Mouse (Mus musculus) urinary bladder, postnatal 25 days (tissue): ENCODE measurements at regions not wholly inside any gene's neighbourhood (a gene's known extent, or its start where the extent isn't known, plus 50 kb on each side); places are given as distances from the start of the nearest gene placed in this dataset.

Source experiments
- DNase-seq: peaks from one replicate; pipeline ENCODE4 v3.0.0; 2022; ENCODE audit warnings: low spot score

- DNase-seq, result no peak
Measured at GRCm38 (mm10) chr4:153019211-153019610, 463.4 kb downstream of the Ajap1 start.

GRCm38 (mm10) chr4:153018138-153018921 is 464.3 kb downstream of the Ajap1 start:
- DNase-seq, result no peak

- DNase-seq, result no peak
Measured at GRCm38 (mm10) chr4:153017816-153018137, 464.8 kb downstream of the Ajap1 start.

GRCm38 (mm10) chr4:153003338-153003737 is 479.3 kb downstream of the Ajap1 start:
- DNase-seq, result no peak

GRCm38 (mm10) chr4:153002516-153002915 is 480.1 kb downstream of the Ajap1 start:
- DNase-seq, result no peak

GRCm38 (mm10) chr4:153001761-153002160 is 480.9 kb downstream of the Ajap1 start:
- DNase-seq, result no peak

- no peak for DNase-seq
Measured at GRCm38 (mm10) chr4:152999526-152999925, 483.1 kb downstream of the Ajap1 start.

- no peak for DNase-seq
Measured at GRCm38 (mm10) chr4:152997251-152997650, 485.4 kb downstream of the Ajap1 start.

GRCm38 (mm10) chr4:152996641-152997040 is 486.0 kb downstream of the Ajap1 start:
- DNase-seq, result no peak

- DNase-seq, result no peak
Measured at GRCm38 (mm10) chr4:152995052-152995595, 487.5 kb downstream of the Ajap1 start.

GRCm38 (mm10) chr4:152994206-152994605 is 488.4 kb downstream of the Ajap1 start:
- DNase-seq, result no peak

- no peak for DNase-seq
Measured at GRCm38 (mm10) chr4:152990266-152990665, 492.3 kb downstream of the Ajap1 start.

GRCm38 (mm10) chr4:152987726-152988125 is 494.9 kb downstream of the Ajap1 start:
- DNase-seq, result no peak

GRCm38 (mm10) chr4:152975012-152975675 is 497.5 kb upstream of the Kcnab2 start:
- DNase-seq, result no peak

- DNase-seq, result no peak
Measured at GRCm38 (mm10) chr4:152963001-152963400, 485.3 kb upstream of the Kcnab2 start.

- no peak for DNase-seq
Measured at GRCm38 (mm10) chr4:152962165-152962564, 484.5 kb upstream of the Kcnab2 start.

- DNase-seq, result no peak
Measured at GRCm38 (mm10) chr4:152961677-152962076, 484.0 kb upstream of the Kcnab2 start.

- DNase-seq, result no peak
Measured at GRCm38 (mm10) chr4:152959627-152960230, 482.1 kb upstream of the Kcnab2 start.

GRCm38 (mm10) chr4:152953237-152953974 is 475.7 kb upstream of the Kcnab2 start:
- DNase-seq, result no peak

- no peak for DNase-seq
Measured at GRCm38 (mm10) chr4:152948956-152949355, 471.3 kb upstream of the Kcnab2 start.

- no peak for DNase-seq
Measured at GRCm38 (mm10) chr4:152941159-152941558, 463.5 kb upstream of the Kcnab2 start.

GRCm38 (mm10) chr4:152936614-152937013 is 458.9 kb upstream of the Kcnab2 start:
- DNase-seq, result no peak
